Mouse (Mus musculus) testis, adult 2 months (tissue): ENCODE measurements around the gene Ripk4. TPM values are rescaled to one million over a fixed set of nuclear protein-coding genes. Genes with fewer than 3 reads are reported as not detected.

ENCODE experiments used
- H3K27ac ChIP-seq: fragments of 200-500 bp; 2 replicates; pipeline ENCODE4 v1.5.1; 2012; ENCODE audit warnings: low read depth, low read length; ENCODE audit not compliant: control insufficient read depth, insufficient read depth
- H3K27me3 ChIP-seq: fragments of 200-500 bp; 2 replicates; pipeline ENCODE4 v1.6.1; 2012; ENCODE audit warnings: mild to moderate bottlenecking, low read length, moderate library complexity; ENCODE audit not compliant: control insufficient read depth, insufficient read depth
- H3K36me3 ChIP-seq: fragments of 200-500 bp; 2 replicates; pipeline ENCODE4 v1.6.1; 2012; ENCODE audit warnings: mild to moderate bottlenecking, low read length; ENCODE audit not compliant: control insufficient read depth, insufficient read depth
- H3K4me1 ChIP-seq: fragments of 200-500 bp; 2 replicates; pipeline ENCODE4 v1.6.1; 2012; ENCODE audit warnings: low read length; ENCODE audit not compliant: control insufficient read depth, insufficient read depth
- H3K4me3 ChIP-seq: fragments of 200-500 bp; 2 replicates; pipeline ENCODE4 v1.5.1; 2012; ENCODE audit warnings: low read depth, mild to moderate bottlenecking, low read length, moderate library complexity, mixed read lengths; ENCODE audit not compliant: control insufficient read depth
- CTCF ChIP-seq: fragments of 200-500 bp; IDR thresholded peaks from 2 replicates; pipeline ENCODE4 v1.5.1; 2012; ENCODE audit warnings: low read depth, mild to moderate bottlenecking, inconsistent platforms, low read length, moderate library complexity; ENCODE audit not compliant: control insufficient read depth, insufficient read depth, insufficient replicate concordance
- POLR2A ChIP-seq: fragments of 200-500 bp; IDR thresholded peaks from 2 replicates; pipeline ENCODE4 v1.6.1; 2012; ENCODE audit warnings: low read depth, mild to moderate bottlenecking, inconsistent platforms, low read length, moderate library complexity; ENCODE audit not compliant: control insufficient read depth
- polyA plus RNA-seq: library from polyadenylated mRNA; depleted of rRNA; stranded (reverse); fragments of >200 nt; gene quantifications from 2 replicates; pipeline ENCODE4 v1.2.3, GENCODE M21; 2012; rRNA removed

The Ripk4 gene
- polyA plus RNA-seq, 1 experiment = 1.7 TPM

DNA sequence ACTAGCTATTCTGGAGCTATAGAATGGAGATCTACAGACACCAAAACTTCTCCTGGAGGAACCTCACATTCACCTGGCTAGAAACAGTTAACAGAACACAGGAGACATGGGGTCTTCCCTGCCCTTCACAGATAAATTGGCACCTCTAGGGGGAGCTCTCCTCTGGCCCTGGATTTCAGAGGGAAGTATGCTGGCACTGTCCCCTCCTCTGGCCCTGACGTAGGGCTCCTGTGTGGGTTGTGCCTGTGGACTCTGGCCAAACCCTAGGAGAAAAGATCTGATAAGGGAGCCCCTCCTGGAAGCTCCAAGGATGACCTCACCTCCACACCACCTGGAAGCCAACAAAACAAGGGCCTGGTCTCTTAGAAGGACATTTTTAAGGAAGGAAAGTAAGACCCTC lies 65.8 kb downstream of the Ripk4 start:
- Histone ChIP-seq H3K36me3 (no peaks in the 10 kb centered on the region), H3K4me3 (no peak overlapping the region), H3K4me1 (no peaks in the 10 kb centered on the region), H3K27me3 (no peaks in the 10 kb centered on the region), H3K27ac (no peak overlapping the region)
- TF ChIP-seq CTCF (no peak), POLR2A (no peak)

- TF ChIP-seq POLR2A = no peak
- TF ChIP-seq CTCF = no peak
- Histone ChIP-seq H3K4me1 (no peaks in the 10 kb centered on the region), H3K36me3 (no peaks in the 10 kb centered on the region), H3K27ac (no peak overlapping the region), H3K4me3 (no peak overlapping the region), H3K27me3 (no peaks in the 10 kb centered on the region)
Observed at GRCm38 (mm10) chr16:97695709-97696108, 67.9 kb downstream of the Ripk4 start.

Other genes starting within 250 kb of the Ripk4 start
- gene Fam3b, start 249.0 kb downstream of the Ripk4 start, polyA plus RNA-seq = 43.5 and 47.0 TPM in 2 replicates
- 0.63 and 1.2 TPM in 2 replicates for gene Tmprss2, start 152.6 kb downstream of the Ripk4 start, polyA plus RNA-seq
- gene Prdm15, start 88.1 kb upstream of the Ripk4 start, polyA plus RNA-seq = 3.6 and 5.0 TPM in 2 replicates
- gene C2cd2, start 198.8 kb upstream of the Ripk4 start, polyA plus RNA-seq = 11.4 and 12.3 TPM in 2 replicates
- gene Zbtb21, start 198.8 kb upstream of the Ripk4 start, polyA plus RNA-seq = 11.3 and 11.4 TPM in 2 replicates
- 2.3 and 6.2 TPM in 2 replicates for gene B230307C23Rik, start 233.5 kb upstream of the Ripk4 start, polyA plus RNA-seq